Mouse (Mus musculus) gastrocnemius, postnatal 4 days (tissue): ENCODE data around the gene Nup205. TPM values are rescaled to one million over a fixed set of nuclear protein-coding genes. Genes with fewer than 3 reads are reported as not detected.
A peak's percentile ranks its signal among the peaks of the same experiment; 100 is the strongest.

Experiments used
- DNase-seq, 2 experiments: peaks; one replicate each; pipeline ENCODE4 v3.0.0; 2021 to 2022; ENCODE audit warnings: low spot score in 2 of 2, mixed read lengths in 2 of 2
- total RNA-seq, 2 experiments: library from RNA; stranded (reverse); gene quantifications; 2 replicates each; pipeline ENCODE4 v1.2.3; 2021

The Nup205 gene
- total RNA-seq, 2 experiments from 2014 or later = 28.2 to 32.2 TPM

DNA sequence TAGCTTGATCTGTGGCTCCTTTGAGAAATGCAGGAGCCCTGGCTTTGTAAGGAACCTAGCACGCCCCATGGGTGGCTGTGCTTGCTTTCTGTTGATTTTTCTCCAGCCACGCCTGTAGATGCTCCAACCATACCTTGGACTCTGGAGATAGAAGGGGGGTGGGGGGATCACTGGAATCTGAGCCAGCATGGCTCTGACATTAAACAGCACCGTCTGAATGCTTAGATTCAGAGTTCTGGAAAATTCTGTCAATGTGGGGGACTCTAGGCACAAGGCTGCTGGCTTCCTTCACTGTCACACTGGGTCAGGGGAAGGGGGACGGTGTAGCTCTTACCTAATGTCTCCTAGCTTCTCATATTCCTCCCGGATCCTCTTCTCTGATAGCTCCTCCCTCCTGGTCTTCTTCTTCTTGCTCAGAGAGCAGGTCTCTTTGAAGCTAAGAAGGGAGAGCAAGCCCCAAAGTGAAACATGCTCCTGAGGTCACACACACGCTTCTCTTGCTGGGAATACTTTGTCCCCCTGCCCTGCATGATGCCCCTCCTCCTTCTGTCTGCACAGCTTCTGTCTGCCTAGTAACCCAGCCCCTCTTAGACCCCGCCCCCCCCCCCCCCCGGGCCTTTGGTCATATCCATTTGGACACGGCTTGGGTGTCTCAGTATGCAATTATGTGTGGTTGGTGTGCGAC is 100.8 kb downstream of the Nup205 start:
- no peak for DNase-seq

DNA sequence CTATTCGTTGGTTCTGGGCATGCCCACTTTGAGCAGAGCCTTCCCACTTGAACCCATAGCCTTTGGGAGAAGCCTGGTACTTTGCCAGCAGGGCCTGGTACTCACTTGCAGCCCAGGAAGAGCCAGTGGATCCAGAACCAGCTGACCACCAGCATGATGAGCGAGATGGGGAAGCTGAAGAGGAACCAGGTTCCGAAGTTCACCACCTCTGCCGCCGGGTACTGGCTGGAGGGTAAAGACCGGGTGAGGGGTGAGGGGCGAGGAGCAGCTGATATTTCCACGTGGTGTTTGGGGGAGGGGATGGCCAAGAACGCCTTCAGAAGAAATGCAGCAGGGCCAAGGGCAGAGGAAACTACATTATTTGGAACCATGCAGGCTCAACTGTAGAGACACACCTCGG is 102.1 kb downstream of the Nup205 start:
- no peak for DNase-seq

DNA sequence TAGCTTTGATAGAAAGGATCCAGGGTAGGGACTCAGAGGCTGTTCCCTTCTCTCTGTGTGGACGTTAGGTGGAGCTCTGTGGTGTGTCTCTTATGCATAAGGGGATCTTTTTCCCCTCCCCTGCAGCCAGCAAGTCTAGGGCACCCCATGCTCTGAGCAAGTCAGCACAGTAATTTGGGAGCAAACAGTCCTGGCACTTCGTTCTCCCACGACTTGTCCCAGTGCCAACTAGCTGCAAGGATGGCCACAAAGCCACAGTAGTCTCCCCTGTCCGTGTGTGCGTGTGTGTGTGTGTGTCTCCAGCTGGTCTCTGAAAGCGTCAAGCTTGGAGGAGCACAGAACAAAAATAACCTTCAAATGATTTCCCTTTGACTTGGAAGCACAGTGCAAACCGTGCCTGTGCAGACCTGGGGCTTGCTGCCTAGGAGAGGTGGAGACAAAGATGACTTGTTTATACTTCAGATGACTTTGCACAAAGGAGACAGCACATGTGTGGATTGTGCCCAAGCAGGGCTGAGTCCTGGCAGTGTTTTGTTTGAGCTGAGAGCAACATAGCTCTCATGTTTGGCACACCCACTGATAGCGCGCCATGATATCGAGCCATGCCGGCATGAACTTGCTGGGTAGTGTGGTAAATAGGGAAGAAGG is 111.0 kb downstream of the Nup205 start:
- DNase-seq = peak in 1 of 2 experiments; percentile 32

DNA sequence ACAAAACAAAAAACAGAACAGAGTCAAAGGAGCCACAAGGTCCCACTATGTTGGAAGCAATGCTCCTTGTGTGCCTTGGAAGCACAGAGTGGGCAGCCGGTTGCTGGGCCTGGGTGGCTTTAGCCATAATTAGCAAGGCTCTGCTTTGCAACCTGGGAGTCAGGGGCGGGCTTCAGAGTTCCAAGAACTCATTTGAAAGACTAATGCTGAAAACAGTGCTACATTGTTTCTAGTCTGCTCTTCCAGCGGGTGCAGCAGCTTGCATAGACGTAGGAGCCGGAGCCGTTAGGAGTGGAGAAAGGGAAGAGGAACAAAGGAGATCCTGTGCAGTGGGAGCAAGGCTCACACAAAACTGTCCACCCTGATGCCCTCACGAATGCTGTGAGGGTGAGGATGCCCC is 111.7 kb downstream of the Nup205 start:
- no peak for DNase-seq

DNA sequence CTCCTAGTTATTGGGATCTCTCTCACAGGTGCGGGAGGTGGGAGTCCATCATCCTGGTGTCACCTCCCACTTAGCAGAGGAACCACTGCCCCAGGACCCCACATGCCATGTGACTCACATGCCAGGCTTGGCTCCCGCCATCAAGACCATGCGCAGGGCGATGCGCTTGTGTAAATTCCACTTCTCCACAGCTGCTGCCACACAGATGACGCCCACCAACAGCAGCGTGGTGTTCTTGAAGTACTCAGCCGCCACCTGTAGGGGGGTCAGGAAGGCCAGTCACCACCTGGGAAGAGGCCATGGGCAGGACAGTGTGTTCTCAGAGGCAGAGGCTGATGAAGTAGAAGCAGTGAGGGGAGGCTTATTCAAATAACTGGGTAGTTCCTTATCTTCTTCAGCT is 112.5 kb downstream of the Nup205 start:
- DNase-seq = no peak

DNA sequence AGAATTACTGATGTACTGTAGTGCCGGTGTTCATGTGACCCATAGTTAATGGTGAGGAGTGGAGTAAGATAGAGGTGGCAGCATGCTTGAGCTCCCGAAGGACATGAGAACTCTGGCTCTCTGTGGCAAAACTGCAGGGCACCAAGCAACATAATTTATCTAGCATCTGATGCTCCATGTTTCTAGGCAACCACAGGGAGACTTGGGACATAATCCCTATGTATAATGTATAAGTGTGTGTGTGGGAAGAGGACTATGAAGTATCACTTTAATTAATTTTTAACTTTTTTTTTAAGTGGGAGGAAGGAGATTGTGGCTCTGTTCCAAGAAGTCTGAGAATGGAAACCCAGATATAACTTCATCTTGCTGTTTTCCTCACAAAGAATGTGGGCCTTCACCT is 117.7 kb downstream of the Nup205 start:
- no peak for DNase-seq

DNA sequence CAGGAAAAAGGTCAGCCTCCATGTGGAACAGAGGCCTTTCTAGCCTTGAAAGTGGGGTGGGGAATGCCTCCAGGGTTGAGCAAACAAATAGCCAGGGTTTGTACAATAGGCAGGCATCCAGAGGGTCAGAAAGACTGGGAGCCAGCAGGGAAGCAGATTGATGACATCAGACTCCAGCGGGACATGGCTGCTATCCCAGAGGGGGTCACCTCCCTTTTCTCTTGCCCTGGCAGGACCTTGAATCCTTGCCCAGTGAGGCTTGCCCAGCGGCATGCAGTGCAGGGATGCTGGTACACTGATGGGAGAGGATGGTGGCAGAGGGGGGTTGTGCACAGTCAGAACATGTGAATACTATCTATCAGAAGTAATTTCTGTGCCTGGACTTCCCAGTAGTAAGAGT is 119.8 kb downstream of the Nup205 start:
- no peak for DNase-seq

Other genes starting within 250 kb of the Nup205 start
- gene Slc23a4, start 189.0 kb upstream of the Nup205 start, total RNA-seq = under 1 TPM; 0.16 to 0.42 TPM
- gene Cnot4, start 43.7 kb upstream of the Nup205 start, total RNA-seq = 10 to 100 TPM; 26.0 to 28.7 TPM
- gene Slc13a4, start 130.7 kb downstream of the Nup205 start, total RNA-seq = under 1 TPM; 0.15 to 0.39 TPM
- 1 to 10 TPM in 1 of 2 experiments, under 1 TPM in 1; 0.21 to 1.0 TPM for gene Fam180a, start 148.7 kb downstream of the Nup205 start, total RNA-seq